Mouse (Mus musculus): ENCODE measurements around the gene Scrg1. TPM values are rescaled to one million over a fixed set of nuclear protein-coding genes. Genes with fewer than 3 reads are reported as not detected.
"Not testable (repeated sequence)": the region's sequence is repeated elsewhere in the genome, so short reads cannot be mapped to it uniquely, and the experiment has no call there.

Gene Scrg1
- polyA plus RNA-seq, 1 experiment from 2014 or later = 0.72 TPM

- H3K4me2 ChIP-seq = no peak overlapping the region
- H3K9me3 ChIP-seq (replicated peaks; ENCODE audit: control insufficient read depth, low read length) = no peaks in the 10 kb centered on the region
- no peak overlapping the region for H3K27ac ChIP-seq (ENCODE audit: low read depth, low read length)
- WGBS (ENCODE audit: insufficient replicate concordance) = 55% methylated on average over 5 of the region's 5 CpGs
- no peaks in the 10 kb centered on the region for H3K36me3 ChIP-seq (ENCODE audit: control insufficient read depth, insufficient read depth, low read length)
- no peak overlapping the region for H3K4me3 ChIP-seq (ENCODE audit: low read depth, low read length)
- ATAC-seq (replicated peaks; ENCODE audit: insufficient number of reproducible peaks, low FRiP score, low TSS enrichment) = no peak
- 0 out of 2 replicates have a peak, but pooled peaks cover 3% of the 10 kb centered on the region for H3K4me1 ChIP-seq (ENCODE audit: control insufficient read depth, insufficient read depth, low read length)
- H3K9ac ChIP-seq (ENCODE audit: low read depth, low read length) = no peak overlapping the region
- no peaks in the 10 kb centered on the region for H3K27me3 ChIP-seq (ENCODE audit: control insufficient read depth, insufficient read depth, low read length)
These were observed 47.9 kb downstream of the Scrg1 start for GRCm38 (mm10) chr8:57503641-57504040.

- WGBS (ENCODE audit: insufficient replicate concordance) = 73% methylated on average over 1 of the region's 1 CpGs
- not testable (repeated sequence) for H3K4me1 ChIP-seq (ENCODE audit: control insufficient read depth, insufficient read depth, low read length); H3K4me2 ChIP-seq; H3K36me3 ChIP-seq (ENCODE audit: control insufficient read depth, insufficient read depth, low read length); H3K9me3 ChIP-seq (replicated peaks; ENCODE audit: control insufficient read depth, low read length); H3K9ac ChIP-seq (ENCODE audit: low read depth, low read length); ATAC-seq (replicated peaks; ENCODE audit: insufficient number of reproducible peaks, low FRiP score, low TSS enrichment); H3K27ac ChIP-seq (ENCODE audit: low read depth, low read length); H3K27me3 ChIP-seq (ENCODE audit: control insufficient read depth, insufficient read depth, low read length); H3K4me3 ChIP-seq (ENCODE audit: low read depth, low read length)
These were observed 49.8 kb downstream of the Scrg1 start for GRCm38 (mm10) chr8:57505500-57505899.

DNA sequence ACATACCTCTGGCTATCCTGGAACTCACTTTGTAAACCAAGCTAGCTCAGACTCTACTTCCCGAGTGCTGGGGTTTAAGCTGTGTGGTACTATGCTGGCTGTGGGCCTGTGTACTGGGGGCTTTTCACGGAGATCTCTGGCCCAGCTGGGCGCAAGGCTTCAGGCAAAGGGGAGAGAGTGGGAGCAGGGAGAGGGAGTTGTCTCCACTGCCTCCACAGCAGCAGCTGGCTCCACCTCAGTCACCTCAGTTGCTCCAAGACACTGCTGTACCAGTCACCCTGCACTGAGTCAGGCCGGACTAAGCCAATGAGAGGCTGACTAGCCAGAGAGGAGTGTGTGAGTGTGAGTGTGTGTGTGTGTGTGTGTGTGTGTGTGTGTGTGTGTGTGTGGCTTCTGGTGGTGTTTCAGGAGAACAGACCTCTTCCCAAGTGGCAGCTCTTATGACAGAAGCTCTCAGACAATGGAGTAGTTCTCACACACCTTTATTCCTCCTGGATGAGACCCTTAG lies 51.9 kb downstream of the Scrg1 start:
- H3K4me3 ChIP-seq (ENCODE audit: low read depth, low read length) = no peak overlapping the region
- no peaks in the 10 kb centered on the region for H3K27me3 ChIP-seq (ENCODE audit: control insufficient read depth, insufficient read depth, low read length)
- H3K4me2 ChIP-seq = no peak overlapping the region
- H3K36me3 ChIP-seq (ENCODE audit: control insufficient read depth, insufficient read depth, low read length) = no peaks in the 10 kb centered on the region
- H3K4me1 ChIP-seq (ENCODE audit: control insufficient read depth, insufficient read depth, low read length) = 0 out of 2 replicates have a peak, but pooled peaks cover 7% of the 10 kb centered on the region
- no peak for ATAC-seq (replicated peaks; ENCODE audit: insufficient number of reproducible peaks, low FRiP score, low TSS enrichment)
- WGBS (ENCODE audit: insufficient replicate concordance) = 84% methylated on average over 4 of the region's 4 CpGs
- H3K9ac ChIP-seq (ENCODE audit: low read depth, low read length) = no peak overlapping the region
- H3K9me3 ChIP-seq (replicated peaks; ENCODE audit: control insufficient read depth, low read length) = no peaks in the 10 kb centered on the region
- H3K27ac ChIP-seq (ENCODE audit: low read depth, low read length) = no peak overlapping the region

DNA sequence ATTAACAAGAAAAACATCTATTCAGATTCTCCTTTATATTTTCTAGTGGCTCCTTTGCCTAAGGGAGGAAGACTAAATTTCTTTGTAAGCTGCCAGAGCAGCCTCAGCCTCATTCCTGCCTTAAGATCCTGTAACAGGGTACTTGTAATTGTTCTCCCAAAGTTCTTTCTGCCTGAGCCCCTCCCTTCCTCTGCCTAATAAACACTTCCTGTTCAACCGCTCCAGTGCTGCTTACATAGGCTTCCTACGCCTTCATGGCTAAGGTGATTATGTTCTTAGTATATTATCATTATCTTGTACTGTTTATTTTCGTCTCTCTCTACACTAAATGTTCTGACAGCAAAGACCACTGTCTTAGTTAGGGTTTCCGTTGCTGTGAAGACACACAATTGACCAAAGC lies 52.9 kb downstream of the Scrg1 start:
- 0 out of 2 replicates have a peak, but pooled peaks cover 7% of the 10 kb centered on the region for H3K4me1 ChIP-seq (ENCODE audit: control insufficient read depth, insufficient read depth, low read length)
- ATAC-seq (replicated peaks; ENCODE audit: insufficient number of reproducible peaks, low FRiP score, low TSS enrichment) = no peak
- H3K27ac ChIP-seq (ENCODE audit: low read depth, low read length) = no peak overlapping the region
- 74% methylated on average over 4 of the region's 4 CpGs for WGBS (ENCODE audit: insufficient replicate concordance)
- no peak overlapping the region for H3K4me3 ChIP-seq (ENCODE audit: low read depth, low read length)
- H3K9me3 ChIP-seq (replicated peaks; ENCODE audit: control insufficient read depth, low read length) = no peaks in the 10 kb centered on the region
- no peak overlapping the region for H3K9ac ChIP-seq (ENCODE audit: low read depth, low read length)
- no peaks in the 10 kb centered on the region for H3K27me3 ChIP-seq (ENCODE audit: control insufficient read depth, insufficient read depth, low read length)
- no peak overlapping the region for H3K4me2 ChIP-seq
- 0 out of 2 replicates have a peak, but pooled peaks cover 2% of the 10 kb centered on the region for H3K36me3 ChIP-seq (ENCODE audit: control insufficient read depth, insufficient read depth, low read length)

DNA sequence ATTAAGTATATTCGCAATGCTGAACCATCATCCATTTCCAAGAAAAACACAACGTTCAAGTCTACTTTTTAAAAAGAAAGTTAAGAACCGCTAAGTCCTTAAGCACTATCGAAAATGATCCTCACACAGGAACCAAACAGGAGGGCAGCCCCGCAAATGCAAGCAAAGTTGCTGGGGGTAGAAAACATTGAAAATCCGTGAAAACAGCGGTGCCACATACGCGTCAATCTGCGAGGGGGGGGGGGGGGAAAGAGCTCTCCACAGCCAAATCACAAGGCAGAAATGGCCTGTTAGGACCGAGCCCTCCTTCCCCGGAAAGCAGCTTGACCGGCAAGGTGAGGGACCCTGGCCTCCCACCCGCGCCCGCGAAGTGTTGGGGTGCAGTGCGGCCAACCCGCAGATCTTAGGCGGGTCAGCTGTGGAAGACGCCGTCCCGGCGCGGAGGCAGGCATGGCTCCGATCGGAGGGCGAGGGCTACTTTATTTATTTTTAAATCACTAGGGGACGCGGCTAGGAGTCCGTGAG lies 55.1 kb downstream of the Scrg1 start:
- no peaks in the 10 kb centered on the region for H3K27me3 ChIP-seq (ENCODE audit: control insufficient read depth, insufficient read depth, low read length)
- H3K27ac ChIP-seq (ENCODE audit: low read depth, low read length) = peak overlapping the region; percentile 95
- H3K9me3 ChIP-seq (replicated peaks; ENCODE audit: control insufficient read depth, low read length) = no peaks in the 10 kb centered on the region
- peak overlapping the region; percentile 96 for H3K4me3 ChIP-seq (ENCODE audit: low read depth, low read length)
- H3K4me1 ChIP-seq (ENCODE audit: control insufficient read depth, insufficient read depth, low read length) = 0 out of 2 replicates have a peak, but pooled peaks cover 5% of the 10 kb centered on the region
- peaks cover 5% of the 10 kb centered on the region; the same call in 1 of the 2 replicates for H3K36me3 ChIP-seq (ENCODE audit: control insufficient read depth, insufficient read depth, low read length)
- ATAC-seq (replicated peaks; ENCODE audit: insufficient number of reproducible peaks, low FRiP score, low TSS enrichment) = peak; percentile 12
- H3K9ac ChIP-seq (ENCODE audit: low read depth, low read length) = peak overlapping the region; percentile 100
- H3K4me2 ChIP-seq = peak overlapping the region; percentile 84
- 1% methylated on average over 31 of the region's 31 CpGs for WGBS (ENCODE audit: insufficient replicate concordance)

DNA sequence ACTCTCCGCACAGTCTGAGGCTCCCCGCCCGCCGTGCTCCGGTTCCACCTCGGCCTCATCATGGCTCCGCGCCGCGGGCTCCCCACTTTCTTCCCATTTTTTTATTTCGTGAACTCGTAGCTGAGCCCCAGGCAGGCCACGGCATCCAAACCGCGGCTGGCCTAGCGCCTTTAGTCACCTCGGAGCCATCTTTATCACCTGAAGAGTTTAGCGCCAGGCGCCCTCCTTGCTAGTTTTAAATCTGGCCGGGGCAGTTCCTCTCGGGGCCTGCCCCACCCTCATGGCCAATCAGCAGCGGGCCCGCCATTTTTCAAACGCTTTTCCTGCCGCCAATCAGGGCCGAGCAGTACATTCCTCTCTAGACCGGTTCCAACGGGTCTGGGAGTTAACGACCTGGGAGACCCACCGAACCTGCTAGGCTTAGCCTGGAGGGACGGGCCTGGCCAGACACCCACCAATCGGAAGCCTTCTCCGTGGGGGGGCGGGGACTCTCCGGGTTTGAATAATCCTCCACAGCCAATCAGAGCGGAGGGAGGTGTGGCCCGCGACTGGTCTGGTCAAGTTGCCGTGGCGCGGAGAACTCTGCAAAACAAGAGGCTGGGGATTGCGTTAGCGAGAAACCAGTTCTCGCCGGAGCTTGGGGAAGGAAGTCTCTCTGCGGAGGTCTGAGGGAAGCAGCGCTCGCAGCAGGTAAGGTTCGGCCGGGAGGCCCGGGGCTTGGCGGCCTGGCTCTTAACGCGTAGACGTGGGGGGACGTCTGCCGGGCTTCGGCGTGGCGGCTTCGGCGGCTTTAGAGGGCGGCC lies 55.8 kb downstream of the Scrg1 start, which contains the start of gene Hmgb2:
Hmgb2 (plus strand) TSS at position 592 of the 803 bp plus-strand sequence.
- Histone ChIP-seq H3K4me2 (peak within 1 kb of the TSS; percentile 84), H3K27ac (ENCODE audit: low read depth, low read length) (peak within 1 kb of the TSS; percentile 100), H3K9me3 (replicated peaks; ENCODE audit: control insufficient read depth, low read length) (no peaks in the 10 kb centered on the region), H3K36me3 (ENCODE audit: control insufficient read depth, insufficient read depth, low read length) (peaks cover 5% of the 10 kb centered on the region; the same call in 1 of the 2 replicates), H3K4me1 (ENCODE audit: control insufficient read depth, insufficient read depth, low read length) (0 out of 2 replicates have a peak, but pooled peaks cover 5% of the 10 kb centered on the region), H3K9ac (ENCODE audit: low read depth, low read length) (peak within 1 kb of the TSS; percentile 100), H3K4me3 (ENCODE audit: low read depth, low read length) (peak within 1 kb of the TSS; percentile 96), H3K27me3 (ENCODE audit: control insufficient read depth, insufficient read depth, low read length) (no peaks in the 10 kb centered on the region)
- WGBS (ENCODE audit: insufficient replicate concordance) = under 1% methylated on average over 63 of the region's 63 CpGs
- ATAC-seq (replicated peaks; ENCODE audit: insufficient number of reproducible peaks, low FRiP score, low TSS enrichment) = peak; percentile 100

GRCm38 (mm10) chr8:57512141-57513056 lies 56.7 kb downstream of the Scrg1 start:
- Histone ChIP-seq H3K36me3 (ENCODE audit: control insufficient read depth, insufficient read depth, low read length) (peaks cover 5% of the 10 kb centered on the region; the same call in 1 of the 2 replicates), H3K9ac (ENCODE audit: low read depth, low read length) (peak overlapping the region; percentile 100), H3K4me2 (peak overlapping the region; percentile 73), H3K4me1 (ENCODE audit: control insufficient read depth, insufficient read depth, low read length) (0 out of 2 replicates have a peak, but pooled peaks cover 5% of the 10 kb centered on the region), H3K27me3 (ENCODE audit: control insufficient read depth, insufficient read depth, low read length) (no peaks in the 10 kb centered on the region), H3K9me3 (replicated peaks; ENCODE audit: control insufficient read depth, low read length) (no peaks in the 10 kb centered on the region), H3K4me3 (ENCODE audit: low read depth, low read length) (peak overlapping the region; percentile 96), H3K27ac (ENCODE audit: low read depth, low read length) (peak overlapping the region; percentile 100)
- peak; percentile 60 for ATAC-seq (replicated peaks; ENCODE audit: insufficient number of reproducible peaks, low FRiP score, low TSS enrichment)
- under 1% methylated on average over 68 of the region's 96 CpGs for WGBS (ENCODE audit: insufficient replicate concordance)

DNA sequence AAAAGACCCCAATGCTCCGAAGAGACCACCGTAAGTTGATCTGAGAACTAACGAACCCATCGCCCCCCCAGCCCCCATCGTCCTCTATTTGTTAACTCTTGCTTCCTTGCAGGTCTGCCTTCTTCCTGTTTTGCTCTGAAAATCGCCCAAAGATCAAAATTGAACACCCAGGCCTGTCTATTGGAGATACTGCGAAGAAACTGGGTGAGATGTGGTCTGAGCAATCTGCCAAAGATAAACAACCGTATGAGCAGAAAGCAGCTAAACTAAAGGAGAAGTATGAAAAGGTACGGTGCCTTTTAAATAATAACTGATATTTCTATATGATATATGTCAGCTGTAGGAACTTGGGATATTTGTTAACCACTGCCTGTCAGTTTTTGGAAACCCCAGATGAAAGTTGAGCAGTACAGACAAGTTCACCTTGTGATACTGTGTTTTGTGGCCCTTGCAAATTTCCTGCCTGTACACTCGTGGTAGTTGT lies 57.5 kb downstream of the Scrg1 start:
- Histone ChIP-seq H3K9ac (ENCODE audit: low read depth, low read length) (peak overlapping the region; percentile 100), H3K4me2 (peak overlapping the region; percentile 73), H3K27ac (ENCODE audit: low read depth, low read length) (peak overlapping the region; percentile 100; the same call in 1 of the 2 replicates), H3K4me3 (ENCODE audit: low read depth, low read length) (peak overlapping the region; percentile 96)
- not testable (repeated sequence) for ATAC-seq (replicated peaks; ENCODE audit: insufficient number of reproducible peaks, low FRiP score, low TSS enrichment); H3K4me1 ChIP-seq (ENCODE audit: control insufficient read depth, insufficient read depth, low read length); H3K9me3 ChIP-seq (replicated peaks; ENCODE audit: control insufficient read depth, low read length); H3K27me3 ChIP-seq (ENCODE audit: control insufficient read depth, insufficient read depth, low read length); H3K36me3 ChIP-seq (ENCODE audit: control insufficient read depth, insufficient read depth, low read length)
- WGBS (ENCODE audit: insufficient replicate concordance) = 18% methylated on average over 9 of the region's 10 CpGs

Data from heart, embryonic 11.5 days (tissue).